Mouse (Mus musculus) olfactory bulb, adult 2 months (tissue): ENCODE data around the gene Cenpl. TPM values are rescaled to one million over a fixed set of nuclear protein-coding genes. Genes with fewer than 3 reads are reported as not detected.

Source experiments
- H3K27ac ChIP-seq: fragments of 200-500 bp; 2 replicates; pipeline ENCODE4 v1.5.1; 2012; ENCODE audit warnings: low read depth, low read length; ENCODE audit not compliant: insufficient read depth
- H3K4me1 ChIP-seq: fragments of 200-500 bp; 2 replicates; pipeline ENCODE4 v1.6.1; 2012; ENCODE audit warnings: low read length; ENCODE audit not compliant: control insufficient read depth, insufficient read depth
- H3K4me3 ChIP-seq: fragments of 200-500 bp; 2 replicates; pipeline ENCODE4 v1.5.1; 2012; ENCODE audit warnings: mild to moderate bottlenecking, low read depth, low read length, moderate library complexity; ENCODE audit not compliant: insufficient read depth
- CTCF ChIP-seq: fragments of 200-500 bp; IDR thresholded peaks from 2 replicates; pipeline ENCODE4 v1.5.1; 2012; ENCODE audit warnings: low read depth, mild to moderate bottlenecking, low read length, moderate library complexity; ENCODE audit not compliant: insufficient read depth
- POLR2A ChIP-seq: fragments of 200-500 bp; IDR thresholded peaks from 2 replicates; pipeline ENCODE4 v1.6.1; 2012; ENCODE audit warnings: mild to moderate bottlenecking, low read depth, low read length, moderate library complexity; ENCODE audit not compliant: insufficient read depth
- WGBS: fragments of 180-500 bp; shearing (Covaris S2); methylation state at CpG from one replicate; pipeline ENCODE4 v1.1.7; 2018; 5-methylcytosine and 5-hydroxymethylcytosine counted together
- polyA plus RNA-seq: library from polyadenylated mRNA; stranded (reverse); fragments of >200 nt; gene quantifications from 2 replicates; pipeline ENCODE4 v1.2.4, GENCODE M21; 2012; ENCODE audit warnings: low replicate concordance; ENCODE audit not compliant: missing spikeins, insufficient read depth, insufficient read length

The Cenpl gene
- polyA plus RNA-seq, 1 experiment: not detected

DNA sequence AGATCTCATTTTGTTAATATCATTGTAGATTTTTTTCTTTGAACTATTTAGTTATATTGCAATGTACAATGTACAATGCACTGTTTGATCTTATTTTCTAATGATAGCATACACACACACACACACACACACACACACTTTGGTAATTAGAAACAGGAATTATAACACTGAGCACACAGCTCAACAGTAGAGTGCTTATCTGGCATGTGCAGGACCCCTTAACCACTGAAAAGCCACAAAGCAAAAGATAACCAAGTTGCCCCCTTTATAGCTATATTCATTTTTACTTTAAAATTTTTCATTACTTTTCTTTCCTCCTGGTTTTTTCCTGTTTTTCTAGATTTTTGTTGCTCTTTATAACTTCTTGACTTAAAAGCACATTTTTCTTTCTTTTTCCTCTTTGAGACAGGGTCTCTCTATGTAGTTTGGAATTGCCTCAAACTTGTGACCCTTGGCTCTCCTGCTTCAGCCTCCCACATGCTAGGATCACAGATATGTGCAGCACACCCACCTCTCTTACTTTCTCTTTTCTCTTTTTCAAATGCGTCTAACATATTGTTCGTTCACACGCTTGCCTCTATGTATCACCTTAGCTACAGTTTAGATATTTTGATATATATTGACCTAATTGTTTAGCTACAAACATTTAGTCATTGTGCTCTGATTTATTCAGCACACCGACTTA, 29.4 kb downstream of the Cenpl start:
- H3K4me1 ChIP-seq: no peaks in the 10 kb centered on the region
- TF ChIP-seq CTCF (no peak), POLR2A (no peak)
- WGBS: 93% methylated on average over 4 of the region's 4 CpGs
- no peak overlapping the region for H3K4me3 ChIP-seq
- no peak overlapping the region for H3K27ac ChIP-seq

DNA sequence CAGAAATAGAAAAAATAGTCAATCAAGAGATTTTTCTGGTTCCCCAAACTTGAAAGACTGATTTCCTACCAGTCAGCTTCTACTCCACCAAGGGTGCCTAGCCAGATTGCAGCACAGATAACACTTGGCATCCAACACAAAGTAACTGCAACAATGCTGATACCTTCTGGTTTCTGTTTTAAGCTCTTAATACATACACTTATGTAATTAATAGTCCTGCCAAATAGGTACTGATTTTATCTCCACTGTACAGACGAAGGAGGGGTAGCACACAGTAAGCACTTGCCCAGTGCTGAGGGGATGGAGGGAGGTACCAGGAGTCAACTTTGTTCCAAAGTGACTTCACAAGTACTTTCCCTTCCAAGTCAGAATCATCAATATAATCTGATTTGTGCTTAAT, 33.3 kb downstream of the Cenpl start:
- Histone ChIP-seq H3K4me1 (no peaks in the 10 kb centered on the region), H3K27ac (no peak overlapping the region), H3K4me3 (no peak overlapping the region)
- TF ChIP-seq POLR2A (no peak), CTCF (no peak)
- 71% methylated on average over 1 of the region's 1 CpGs for WGBS

DNA sequence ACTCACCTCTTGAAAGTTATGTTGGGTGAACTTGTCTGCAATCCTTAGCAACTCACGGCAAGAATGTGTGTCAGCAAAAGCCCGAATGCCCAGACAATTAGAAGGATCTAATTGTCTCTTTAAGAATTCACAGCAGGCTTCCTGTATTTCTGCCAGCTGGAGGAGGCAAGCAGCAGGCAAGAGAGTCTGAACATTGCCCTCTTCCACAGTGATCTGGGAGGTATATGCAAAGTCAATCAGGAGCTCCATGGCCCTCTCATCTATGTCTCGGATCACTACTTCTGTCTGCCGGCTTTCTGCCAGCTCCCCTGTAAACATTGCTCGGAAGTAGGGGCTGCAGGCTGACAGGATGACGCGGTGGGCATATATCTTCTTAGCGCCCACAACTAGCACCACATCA, 38.7 kb downstream of the Cenpl start:
- WGBS: 67% methylated on average over 8 of the region's 8 CpGs
- TF ChIP-seq POLR2A: no peak
- no peak for TF ChIP-seq CTCF

DNA sequence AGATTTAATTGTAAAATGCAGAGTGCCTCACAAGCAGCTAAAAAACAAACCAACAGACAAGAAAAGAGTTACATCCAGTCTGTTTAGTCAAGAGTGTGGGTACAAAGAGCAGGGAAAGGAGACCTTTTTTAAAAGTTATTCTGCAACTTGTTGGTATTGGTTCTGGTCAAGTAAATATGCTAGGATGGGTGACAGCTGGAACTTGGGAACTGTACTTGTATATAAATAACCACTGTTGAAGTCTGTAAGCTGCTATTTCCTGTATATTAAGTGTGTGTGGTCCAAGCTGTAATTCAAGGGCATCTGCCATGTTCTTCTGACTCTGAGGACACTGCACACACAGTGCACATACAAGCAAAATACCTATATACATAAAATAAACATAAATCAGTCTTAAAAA, 44.1 kb downstream of the Cenpl start:
- peaks cover under 1% of the 10 kb centered on the region; the same call in 1 of the 2 replicates for H3K4me1 ChIP-seq
- TF ChIP-seq CTCF (no peak), POLR2A (no peak)
- no peak overlapping the region for H3K4me3 ChIP-seq
- no peak overlapping the region for H3K27ac ChIP-seq

More for the DNA sequence above, 38.7 kb downstream of the Cenpl start:
- no peak overlapping the region for H3K27ac ChIP-seq
- H3K4me3 ChIP-seq: no peak overlapping the region
- H3K4me1 ChIP-seq: peaks cover 4% of the 10 kb centered on the region

DNA sequence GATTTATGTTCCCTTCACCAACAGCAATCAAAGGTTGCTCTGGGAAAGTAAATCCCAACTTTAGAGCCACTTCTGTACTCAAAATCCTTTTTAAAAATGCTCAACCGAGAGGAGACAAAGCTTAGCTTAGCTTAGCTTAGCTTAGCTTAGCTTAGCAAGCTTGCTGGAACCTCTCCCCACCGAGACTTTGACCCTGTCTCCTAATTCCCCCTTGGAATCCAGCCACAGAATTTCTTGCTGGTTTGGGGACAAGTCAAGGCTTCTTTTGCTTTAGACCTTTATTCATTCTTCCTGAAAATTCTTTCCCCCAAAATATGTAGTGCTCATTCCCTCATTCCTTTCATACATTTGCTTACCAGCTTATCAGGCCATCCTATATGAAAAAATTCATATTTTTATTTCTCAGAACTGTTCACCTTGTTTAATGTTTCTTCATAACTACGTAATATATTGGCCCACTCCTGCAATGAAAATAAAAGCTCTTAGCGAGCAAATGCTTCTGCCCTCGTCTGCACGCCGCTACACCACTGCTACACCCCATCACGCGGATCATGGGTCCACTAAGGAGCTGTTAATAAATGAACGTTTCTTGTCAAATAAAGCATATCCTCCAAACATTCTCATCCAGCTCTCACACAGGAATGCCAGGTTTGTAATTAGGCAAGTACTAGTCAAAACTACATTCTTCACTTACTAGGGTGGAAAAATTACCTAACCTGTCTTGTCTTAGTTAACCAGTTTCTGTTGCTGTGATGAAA, 52.3 kb downstream of the Cenpl start:
- Histone ChIP-seq H3K27ac (no peak overlapping the region), H3K4me1 (peaks cover 7% of the 10 kb centered on the region), H3K4me3 (no peak overlapping the region)
- TF ChIP-seq CTCF (no peak), POLR2A (no peak)
- 85% methylated on average over 10 of the region's 10 CpGs for WGBS

DNA sequence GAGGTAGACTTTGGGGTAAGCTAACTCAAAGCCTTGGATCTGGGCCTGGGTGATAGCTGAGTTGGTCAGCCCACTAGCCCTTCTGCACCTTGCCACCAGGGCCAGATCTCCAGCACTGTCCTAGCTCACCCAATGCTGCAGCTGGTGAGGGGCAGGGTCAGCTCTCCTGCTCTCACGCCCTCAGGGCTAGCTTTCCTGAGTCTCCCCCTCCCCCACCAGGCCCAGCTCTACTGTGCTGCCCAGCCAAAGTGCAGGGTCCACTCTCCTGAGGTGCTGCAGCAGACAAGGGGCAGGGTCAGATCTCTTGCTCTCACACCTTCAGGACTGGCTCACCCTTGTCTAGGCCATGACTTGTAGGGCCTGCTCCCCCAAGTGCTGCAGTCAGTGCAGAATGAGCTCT, 55.9 kb downstream of the Cenpl start:
- TF ChIP-seq CTCF: no peak
- no peak for TF ChIP-seq POLR2A
- no peak overlapping the region for H3K27ac ChIP-seq
- 79% methylated on average over 1 of the region's 1 CpGs for WGBS
- peaks cover 9% of the 10 kb centered on the region for H3K4me1 ChIP-seq
- H3K4me3 ChIP-seq: no peak overlapping the region

DNA sequence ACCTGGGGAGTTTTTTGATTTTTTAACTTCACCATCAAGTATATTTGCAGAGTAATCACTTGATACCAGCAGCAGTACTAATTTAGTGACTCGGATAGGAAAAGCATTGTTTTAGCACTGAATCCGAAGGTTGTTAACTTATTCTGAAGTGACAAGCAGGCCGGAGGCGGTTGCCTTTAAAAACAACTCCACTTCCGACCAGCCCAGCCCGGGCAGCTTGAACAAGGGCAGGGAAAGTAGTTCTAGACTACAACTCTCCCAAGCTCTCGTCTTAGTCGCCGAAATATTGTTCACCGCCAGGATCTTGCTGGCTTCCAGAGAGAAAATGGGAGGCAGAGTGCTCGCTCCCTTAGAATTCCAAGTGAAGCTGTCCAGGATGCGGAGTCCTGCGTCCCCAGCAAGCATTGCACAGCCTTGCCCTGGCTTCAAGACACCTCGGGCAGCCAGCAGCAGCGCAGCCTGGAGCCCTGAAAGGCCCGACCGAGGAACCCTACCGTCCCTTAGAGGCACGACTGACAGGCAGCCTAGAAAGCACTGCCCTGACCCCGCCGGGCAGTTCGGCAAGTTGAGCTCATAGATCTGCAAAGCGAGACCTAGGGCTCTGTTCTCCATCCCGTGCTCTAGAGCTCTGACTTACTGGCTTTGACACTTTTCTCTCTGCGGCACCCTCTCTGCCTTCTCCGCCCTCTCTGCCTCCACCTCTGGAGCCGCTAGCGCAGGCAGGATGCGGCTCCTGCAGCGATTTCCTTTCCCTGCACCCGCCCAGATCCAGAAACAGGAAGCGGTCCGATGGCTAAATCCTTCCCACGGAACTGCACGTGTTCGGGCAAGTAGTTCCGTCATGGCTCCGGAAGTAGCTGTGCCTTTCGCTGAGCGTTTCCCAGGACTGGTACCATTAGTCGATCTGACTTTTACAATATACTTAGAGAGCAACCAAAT, 60.5 kb downstream of the Cenpl start, which contains the start of gene Klhl20:
Gene Klhl20, minus strand, starts transcription at position 786 of the 939 bp plus-strand sequence.
- peak within 1 kb of the TSS; percentile 65 for H3K4me3 ChIP-seq
- H3K4me1 ChIP-seq: peaks cover 9% of the 10 kb centered on the region
- WGBS: under 1% methylated on average over 41 of the region's 41 CpGs
- H3K27ac ChIP-seq: peak within 1 kb of the TSS; percentile 44
- no peak for TF ChIP-seq CTCF
- peak; percentile 80 for TF ChIP-seq POLR2A

Other genes starting within 250 kb of the Cenpl start
- 41.4 TPM in 1 of 2 replicates, not detected in the other for gene Rc3h1, start 164.3 kb upstream of the Cenpl start, polyA plus RNA-seq
- gene Serpinc1, start 92.1 kb upstream of the Cenpl start, polyA plus RNA-seq: not detected in 2 replicates
- not detected in 2 replicates for gene Zbtb37, start 35.9 kb upstream of the Cenpl start, polyA plus RNA-seq
- not detected in 2 replicates for gene Dars2, start 55 bp upstream of the Cenpl start, polyA plus RNA-seq
- gene Klhl20, start 60.8 kb downstream of the Cenpl start, polyA plus RNA-seq: not detected in 2 replicates
- gene Ankrd45, start 72.0 kb downstream of the Cenpl start, polyA plus RNA-seq: not detected in 2 replicates
- gene Tex50, start 88.6 kb downstream of the Cenpl start, polyA plus RNA-seq: not detected in 2 replicates
- 347 TPM in 1 of 2 replicates, not detected in the other for gene Prdx6, start 180.5 kb downstream of the Cenpl start, polyA plus RNA-seq